Mouse (Mus musculus) common myeloid progenitor, adult 5-6 weeks (primary cell): Measurements from ENCODE around the gene Insig2. TPM values are rescaled to one million over a fixed set of nuclear protein-coding genes. Genes with fewer than 3 reads are reported as not detected.

Source experiments
- total RNA-seq: library from RNA; stranded (forward); fragments of 200-1000, 187-1606 nt; gene quantifications from 2 replicates; pipeline ENCODE4 v1.2.3, GENCODE M21; 2017

Insig2 gene
- total RNA-seq, 1 experiment from 2014 or later = 10.6 TPM

Other genes starting within 250 kb of the Insig2 start
- 17.2 and 18.7 TPM in 2 replicates for gene Ccdc93, start 98.5 kb upstream of the Insig2 start, total RNA-seq
- not detected in 2 replicates for gene Htr5b, start 195.9 kb upstream of the Insig2 start, total RNA-seq
- 110 and 118 TPM in 2 replicates for gene Ddx18, start 235.4 kb upstream of the Insig2 start, total RNA-seq